Mouse (Mus musculus): ENCODE data around the gene 2210016L21Rik.

- TF ChIP-seq CTCF (IDR thresholded peaks at IDR 0.05 in 2 of 3, conservative IDR thresholded peaks at IDR 0.05 in 1 of 3; ENCODE audit: control insufficient read depth in 1 of 3, insufficient read depth in 1 of 3, low read depth in 2 of 3, low read length in 3 of 3, poor library complexity in 1 of 3, severe bottlenecking in 1 of 3) (no peak), E2F4 (IDR thresholded peaks at IDR 0.05; ENCODE audit: borderline replicate concordance, low read depth, low read length) (no peak), NRF1 (IDR thresholded peaks at IDR 0.05; ENCODE audit: insufficient read depth, low read depth, low read length, poor library complexity, severe bottlenecking) (no peak), POLR2A (IDR thresholded peaks at IDR 0.05; ENCODE audit: control insufficient read depth in 1 of 2, insufficient read depth in 1 of 2, low read depth in 1 of 2, low read length in 2 of 2, poor library complexity in 1 of 2) (no peak), POLR2AphosphoS2 (IDR thresholded peaks at IDR 0.05; ENCODE audit: low read length) (no peak), EP300 (IDR thresholded peaks at IDR 0.05; ENCODE audit: low read depth in 1 of 2, low read length in 2 of 2) (peak in 1 of 2 experiments; percentile 35; a peak in 1 of 4 replicates), BHLHE40 (IDR thresholded peaks at IDR 0.05; ENCODE audit: borderline replicate concordance, low read depth, low read length) (no peak), NELFE (IDR thresholded peaks at IDR 0.05; ENCODE audit: low read depth, low read length) (no peak), CHD2 (IDR thresholded peaks at IDR 0.05; ENCODE audit: low read length) (no peak), GABPA (IDR thresholded peaks at IDR 0.05; ENCODE audit: low read depth, low read length) (no peak)
These were observed 45.1 kb upstream of the 2210016L21Rik start, which contains the start of gene Oasl2 for GRCm38 (mm10) chr5:114896688-114897373.

All from MEL (cell line).